Mouse (Mus musculus) cerebellum, adult 9-10 months (tissue): ENCODE measurements around the gene Zfp212.

Experiments
- DNase-seq: peaks from one replicate; pipeline ENCODE4 v3.0.0; 2022

The Zfp212 gene

GRCm38 (mm10) chr6:47920447-47921340 is at the start of gene Zfp212:
Gene Zfp212, plus strand, starts transcription at chr6:47920476.
- peak; percentile 92 for DNase-seq

DNA sequence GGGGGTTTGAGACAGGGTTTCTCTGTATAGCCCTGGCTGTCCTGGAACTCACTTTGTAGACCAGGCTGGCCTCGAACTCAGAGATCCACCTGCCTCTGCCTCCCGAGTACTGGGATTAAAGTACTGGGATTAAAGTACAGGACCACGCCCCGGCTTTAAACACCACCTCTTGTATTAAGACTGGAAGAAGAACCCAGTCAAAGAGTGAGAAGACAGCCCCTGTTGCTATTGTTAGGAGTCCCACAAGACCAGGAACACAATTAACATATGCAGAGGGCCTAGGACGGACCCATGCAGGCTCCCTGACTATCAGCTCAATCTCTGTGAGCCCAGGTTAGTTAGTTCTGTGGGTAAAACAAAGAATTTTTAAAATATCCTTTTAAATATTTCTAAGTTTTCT is 48.0 kb upstream of the Zfp212 start:
- DNase-seq: no peak

DNA sequence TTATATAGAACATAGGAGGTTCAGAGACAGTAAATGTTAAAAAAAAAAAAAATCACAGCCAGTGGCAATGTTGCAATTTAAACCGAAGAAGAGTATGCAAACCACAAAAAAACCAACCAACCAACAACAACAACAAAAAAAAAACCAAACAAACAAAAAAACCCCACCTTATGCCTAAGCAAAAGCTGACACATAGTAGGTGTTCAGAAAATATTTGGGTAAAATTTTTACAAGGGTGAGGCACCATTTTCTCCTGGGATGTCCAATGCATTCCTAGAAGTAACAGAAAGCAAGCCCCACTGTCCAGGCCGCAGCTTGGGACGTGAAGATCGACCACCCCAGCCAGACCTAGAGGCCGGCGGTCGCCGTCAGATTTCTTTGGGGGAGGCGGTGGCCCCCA is 43.2 kb upstream of the Zfp212 start, which contains the start of gene Zfp282:
Gene Zfp282 (plus strand): TSS at position 147 of the 400 bp plus-strand sequence.
- DNase-seq: no peak

DNA sequence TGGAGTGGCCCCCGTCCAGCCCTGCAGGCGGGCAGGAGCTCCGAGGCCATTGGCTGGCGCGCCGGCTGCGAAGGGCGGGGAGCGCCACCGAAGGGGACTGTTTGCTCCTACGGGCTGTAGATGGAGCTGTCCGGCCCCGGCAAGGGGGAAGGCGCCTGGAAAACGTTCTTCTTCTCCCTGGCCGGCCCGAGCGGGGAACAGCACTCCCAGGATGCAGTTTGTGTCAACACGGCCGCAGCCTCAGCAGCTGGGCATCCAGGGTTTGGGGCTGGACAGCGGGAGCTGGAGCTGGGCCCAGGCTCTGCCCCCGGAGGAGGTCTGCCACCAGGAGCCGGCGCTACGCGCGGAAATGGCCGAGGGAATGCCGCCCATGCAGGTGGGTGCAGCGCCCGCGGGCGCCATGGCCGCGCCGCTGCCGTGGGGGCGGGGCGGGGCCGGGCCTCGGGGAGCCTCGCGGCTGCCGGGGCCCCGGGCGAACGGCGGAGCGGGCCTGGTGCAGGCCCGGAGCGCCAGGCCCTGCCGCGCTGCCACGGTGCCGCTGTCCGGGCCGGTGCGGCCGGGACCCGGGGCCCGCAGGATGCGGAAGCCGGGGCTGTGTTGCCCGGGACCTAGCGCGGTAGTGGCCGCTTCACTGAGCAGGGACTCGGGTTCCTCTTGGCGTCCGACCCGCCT is 42.7 kb upstream of the Zfp212 start:
- DNase-seq: peak; percentile 92

DNA sequence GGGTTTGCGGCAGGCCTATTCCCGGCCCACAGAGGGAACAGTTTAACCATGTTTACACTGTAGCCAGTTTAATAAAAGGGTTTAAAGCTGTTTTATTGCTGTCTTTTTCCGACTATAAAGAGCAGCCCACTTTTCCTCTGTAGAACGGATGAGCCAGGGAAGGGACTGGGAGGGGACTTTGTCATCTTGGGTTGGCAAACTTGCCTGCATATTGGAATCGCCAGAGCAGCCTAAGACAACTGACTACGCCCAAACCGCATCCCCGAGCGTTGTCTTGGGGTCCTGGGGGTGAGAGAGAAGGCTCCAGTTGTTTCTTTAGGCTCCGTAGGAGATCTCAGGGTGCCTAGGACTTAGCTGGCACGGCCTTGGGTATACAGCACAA is 42.2 kb upstream of the Zfp212 start:
- DNase-seq: peak; percentile 42

- no peak for DNase-seq
These were observed 41.7 kb upstream of the Zfp212 start for GRCm38 (mm10) chr6:47878593-47878992.

DNA sequence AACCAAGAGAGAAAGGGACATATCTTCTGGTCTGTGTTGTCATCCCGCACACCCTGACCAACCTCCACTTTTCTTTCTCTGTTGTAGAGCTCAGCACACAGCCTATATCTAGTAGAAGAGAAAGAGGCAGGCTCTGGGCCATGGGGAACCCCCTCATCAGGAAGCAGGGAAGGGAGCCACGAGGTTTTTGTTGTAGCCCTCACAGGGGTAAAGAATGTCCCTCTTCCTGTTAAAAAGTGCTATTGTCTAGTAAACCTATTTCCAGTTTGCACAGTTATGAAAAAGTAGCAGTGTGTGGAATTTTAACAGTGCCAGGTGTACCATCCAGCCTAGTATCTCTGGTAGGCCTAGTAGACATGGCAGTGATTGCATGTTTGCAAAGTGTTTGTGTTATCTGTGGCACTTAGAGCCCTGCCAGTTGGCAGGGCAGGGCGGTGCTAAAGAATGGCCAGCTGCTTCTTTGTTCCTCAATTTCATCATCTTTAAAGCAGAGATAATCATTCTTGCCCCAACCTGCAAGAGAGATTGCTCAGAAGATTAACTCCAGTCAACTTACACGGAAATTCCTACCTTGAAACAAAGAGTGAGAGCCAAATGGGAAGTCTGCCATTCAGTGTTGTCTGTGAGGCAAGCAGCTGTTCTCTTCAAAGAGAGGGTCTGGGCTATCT is 41.1 kb upstream of the Zfp212 start:
- no peak for DNase-seq

DNA sequence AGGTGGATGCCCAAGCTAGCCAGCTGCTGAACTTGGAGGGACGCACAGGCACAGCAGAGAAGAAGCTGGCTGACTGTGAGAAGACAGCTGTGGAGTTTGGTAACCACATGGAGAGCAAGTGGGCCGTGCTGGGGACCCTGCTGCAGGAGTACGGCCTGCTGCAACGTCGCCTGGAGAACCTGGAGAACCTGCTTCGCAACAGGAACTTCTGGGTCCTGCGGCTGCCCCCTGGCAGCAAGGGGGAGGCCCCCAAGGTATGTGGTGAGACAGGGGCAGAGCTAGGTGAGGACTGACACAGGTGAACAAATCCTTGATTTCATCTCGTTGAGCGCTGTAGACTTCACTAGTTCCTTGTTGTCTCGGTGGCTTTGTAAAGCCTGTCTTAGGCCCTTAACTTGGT is 40.1 kb upstream of the Zfp212 start:
- DNase-seq: no peak

DNA sequence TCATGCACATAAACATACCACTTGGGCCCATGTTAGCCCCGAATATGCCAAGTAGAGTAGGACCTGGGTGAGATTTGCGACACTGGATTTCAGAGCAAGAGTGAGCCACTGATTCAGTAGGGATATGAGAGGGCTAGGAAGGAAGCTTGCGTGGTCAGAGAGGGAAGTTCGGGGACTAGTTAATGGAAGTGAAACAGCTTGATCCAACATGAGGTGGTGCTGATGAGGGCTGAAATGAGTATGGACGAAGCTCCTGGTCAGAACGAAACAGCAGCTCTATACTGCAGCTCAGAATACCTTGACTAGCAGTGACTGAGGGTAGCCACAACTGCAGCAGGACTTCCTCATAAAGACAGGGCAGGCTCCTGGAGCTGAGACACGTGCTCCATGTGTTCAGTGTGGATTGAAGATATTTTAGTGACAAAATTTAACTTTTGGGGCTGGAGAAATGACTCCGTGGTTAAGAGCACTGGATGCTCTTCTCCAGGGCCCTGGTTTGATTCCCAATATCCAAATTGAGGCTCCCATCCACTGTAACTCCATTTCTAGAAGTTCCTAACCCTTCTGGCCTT is 31.4 kb upstream of the Zfp212 start:
- no peak for DNase-seq

GRCm38 (mm10) chr6:47899416-47899815 is 20.9 kb upstream of the Zfp212 start:
- no peak for DNase-seq

- DNase-seq: peak; percentile 87
These were observed 16.7 kb upstream of the Zfp212 start for GRCm38 (mm10) chr6:47903587-47903986.

DNA sequence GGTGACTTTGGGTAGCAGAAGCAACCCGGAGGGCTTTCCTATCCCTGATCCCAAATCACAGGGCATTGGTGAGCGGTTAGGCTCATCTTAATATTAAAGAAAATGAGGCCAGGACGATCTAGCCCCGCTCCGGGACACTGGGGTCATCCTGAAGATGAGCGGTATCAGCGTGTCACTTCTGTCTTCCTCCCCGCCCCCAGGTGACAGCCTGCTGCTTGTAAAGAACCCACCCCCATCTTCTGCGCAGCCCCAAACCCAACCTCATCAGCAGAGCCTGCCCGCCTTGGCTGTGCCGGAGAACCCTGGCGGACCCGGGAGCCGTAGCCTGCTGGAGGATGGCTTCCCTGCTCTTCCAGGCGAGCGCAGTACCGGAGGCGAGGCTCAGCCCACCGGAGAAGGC is 15.9 kb upstream of the Zfp212 start:
- DNase-seq: no peak

DNA sequence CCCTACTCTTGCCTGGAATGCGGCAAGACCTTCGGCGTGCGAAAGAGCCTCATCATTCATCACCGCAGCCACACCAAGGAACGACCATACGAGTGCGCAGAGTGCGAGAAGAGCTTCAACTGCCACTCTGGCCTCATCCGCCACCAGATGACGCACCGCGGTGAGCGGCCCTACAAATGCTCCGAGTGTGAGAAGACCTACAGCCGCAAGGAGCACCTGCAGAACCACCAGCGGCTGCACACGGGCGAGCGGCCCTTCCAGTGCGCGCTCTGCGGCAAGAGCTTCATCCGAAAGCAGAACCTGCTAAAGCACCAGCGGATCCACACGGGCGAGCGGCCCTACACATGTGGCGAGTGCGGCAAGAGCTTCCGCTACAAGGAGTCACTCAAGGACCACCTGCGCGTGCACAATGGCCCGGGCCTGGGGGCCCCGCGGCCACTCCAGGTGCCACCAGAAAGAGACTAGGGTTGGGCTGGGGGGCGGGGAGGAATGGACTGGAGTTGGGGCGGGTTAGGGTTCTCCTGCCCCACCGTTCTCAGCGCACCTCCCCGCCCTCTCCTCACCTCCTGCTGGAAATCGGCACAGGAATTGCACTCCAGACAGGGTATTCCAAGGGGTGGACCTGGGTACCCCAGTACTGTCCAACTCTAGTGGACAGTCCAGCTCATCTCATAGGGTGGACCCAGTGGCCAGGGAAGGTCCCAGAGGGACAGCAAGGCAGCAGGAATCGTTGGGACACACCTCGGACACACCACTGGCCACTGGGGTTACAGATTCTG is 15.2 kb upstream of the Zfp212 start:
- DNase-seq: no peak

- no peak for DNase-seq
These were observed 13.9 kb upstream of the Zfp212 start for GRCm38 (mm10) chr6:47906326-47906725.

GRCm38 (mm10) chr6:47909007-47909406 is 11.3 kb upstream of the Zfp212 start:
- DNase-seq: no peak

GRCm38 (mm10) chr6:47911650-47912049 is 8.6 kb upstream of the Zfp212 start:
- no peak for DNase-seq

DNA sequence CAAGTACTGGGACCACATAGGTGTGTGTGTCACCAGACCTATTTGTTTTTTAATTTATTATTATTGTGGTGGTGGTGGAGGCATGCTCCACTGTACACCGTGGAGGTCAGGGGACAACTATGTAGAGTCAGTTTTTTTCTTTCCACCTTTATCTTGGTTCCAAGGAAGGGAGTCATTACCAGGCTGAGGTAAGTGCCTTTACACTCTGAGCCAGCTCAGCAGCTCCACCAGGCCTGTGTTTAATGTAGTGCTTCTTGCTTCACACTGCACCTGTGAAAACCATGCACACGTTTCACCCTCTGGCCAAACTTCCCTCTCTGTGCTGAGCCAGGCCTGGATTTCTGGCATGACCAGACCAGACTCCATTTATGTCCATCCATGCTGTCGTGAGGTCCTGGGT is 7.3 kb upstream of the Zfp212 start:
- DNase-seq: no peak

- no peak for DNase-seq
These were observed 3.2 kb upstream of the Zfp212 start for GRCm38 (mm10) chr6:47917051-47917450.

GRCm38 (mm10) chr6:47918768-47919274 is 1.5 kb upstream of the Zfp212 start:
- DNase-seq: no peak

- peak; percentile 31 for DNase-seq
These were observed 430 bp upstream of the Zfp212 start for GRCm38 (mm10) chr6:47919646-47920446.

DNA sequence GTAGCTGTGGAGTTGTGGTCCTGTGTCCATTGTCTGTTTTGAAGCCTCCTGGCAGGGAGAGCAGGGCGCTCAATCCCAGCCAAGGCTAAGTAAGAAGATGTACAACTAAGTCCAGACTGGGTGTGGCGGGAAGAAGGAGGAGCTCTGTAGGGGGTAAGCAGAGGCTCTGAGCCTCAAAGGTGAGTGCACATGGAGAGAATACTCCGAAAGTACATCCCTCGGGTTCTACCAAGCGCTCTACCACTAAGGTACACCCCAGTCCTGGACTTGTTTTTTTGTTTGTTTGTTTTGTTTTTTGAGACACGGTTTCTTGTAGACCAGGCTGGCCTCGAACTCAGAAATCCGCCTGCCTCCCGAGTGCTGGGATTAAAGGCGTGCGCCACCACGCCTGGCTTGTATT is 22.2 kb downstream of the Zfp212 start:
- DNase-seq: no peak
